Mouse (Mus musculus) left cerebral cortex, adult 2 months (tissue): ENCODE measurements around the gene Gpsm1. TPM values are rescaled to one million over a fixed set of nuclear protein-coding genes. Genes with fewer than 3 reads are reported as not detected.

Experiments
- DNase-seq, 2 experiments: peaks; one replicate each; pipeline ENCODE4 v3.0.0; 2021 to 2022; ENCODE audit warnings: low spot score in 2 of 2, mixed read lengths in 1 of 2; ENCODE audit errors: extremely low spot score in 1 of 2
- H3K27ac ChIP-seq: fragments of 200-600 bp; 2 replicates; pipeline ENCODE4 v1.8.1; 2022
- H3K4me3 ChIP-seq: fragments of 200-600 bp; 2 replicates; pipeline ENCODE4 v1.8.1; 2022
- CTCF ChIP-seq: fragments of 200-600 bp; IDR thresholded peaks from 2 replicates; pipeline ENCODE4 v1.8.1; 2022; ENCODE audit warnings: antibody characterized with exemption, mild to moderate bottlenecking, moderate library complexity
- intact Hi-C: fragments of 180-260 bp; cut with DNase I; formaldehyde crosslinking; loops from one replicate; pipeline ENCODE4 v1.15.1; 2025
- total RNA-seq, 2 experiments: library from RNA; stranded (reverse); gene quantifications; 2 replicates each; pipeline ENCODE4 v1.2.3; 2021

Gpsm1 gene
- total RNA-seq, 2 experiments from 2014 or later, result 51.5 to 55.9 TPM

- peak; percentile 73 to 75 for DNase-seq
- no peak; the same call in 1 of the 2 replicates for TF ChIP-seq CTCF
- Histone ChIP-seq H3K27ac (peak overlapping the region; percentile 36), H3K4me3 (no peak overlapping the region)
- intact Hi-C loops, result no loop called here
Observed at GRCm38 (mm10) chr2:26298208-26298855, 17.0 kb upstream of the Gpsm1 start.

- H3K4me3 ChIP-seq, result no peak overlapping the region
- no peak for TF ChIP-seq CTCF
- no peak for DNase-seq
- H3K27ac ChIP-seq, result peak overlapping the region; percentile 36
- intact Hi-C loops, result no loop called here
Observed at GRCm38 (mm10) chr2:26298856-26299230, 16.5 kb upstream of the Gpsm1 start.

GRCm38 (mm10) chr2:26299336-26299735 lies 16.0 kb upstream of the Gpsm1 start:
- no peak for TF ChIP-seq CTCF
- intact Hi-C loops, result no loop called here
- Histone ChIP-seq H3K27ac (peak overlapping the region; percentile 36), H3K4me3 (no peak overlapping the region)
- DNase-seq, result no peak

GRCm38 (mm10) chr2:26300161-26300807 lies 15.0 kb upstream of the Gpsm1 start:
- Histone ChIP-seq H3K4me3 (no peak overlapping the region), H3K27ac (peak overlapping the region; percentile 36)
- no peak for TF ChIP-seq CTCF
- intact Hi-C loops, result loop anchor here (1.0 to 5.0 kb wide), 3 partner anchors 52 to 267 kb away; partner anchors contain the start of genes Dnlz and Snapc4
- no peak for DNase-seq

- intact Hi-C loops, result loop anchor here (1.0 to 5.0 kb wide), 3 partner anchors 52 to 267 kb away; partner anchors contain the start of genes Dnlz and Snapc4
- Histone ChIP-seq H3K27ac (peak overlapping the region; percentile 34), H3K4me3 (no peak overlapping the region)
- peak; percentile 85 to 88 for DNase-seq
- TF ChIP-seq CTCF, result peak; percentile 91
Observed at GRCm38 (mm10) chr2:26300808-26301174, 14.5 kb upstream of the Gpsm1 start.

- Histone ChIP-seq H3K27ac (no peak overlapping the region), H3K4me3 (no peak overlapping the region)
- intact Hi-C loops, result loop anchor here (5.0 kb wide), 1 partner anchor 265 kb away; no protein-coding TSS in a partner anchor
- DNase-seq, result no peak
- no peak for TF ChIP-seq CTCF
Observed at GRCm38 (mm10) chr2:26302005-26302503, 13.3 kb upstream of the Gpsm1 start.

- TF ChIP-seq CTCF, result no peak
- Histone ChIP-seq H3K27ac (no peak overlapping the region), H3K4me3 (no peak overlapping the region)
- intact Hi-C loops, result loop anchor here (5.0 kb wide), 1 partner anchor 263 kb away; no protein-coding TSS in a partner anchor
- no peak for DNase-seq
Observed at GRCm38 (mm10) chr2:26304711-26305110, 10.6 kb upstream of the Gpsm1 start.

- DNase-seq, result no peak
Observed at GRCm38 (mm10) chr2:26305555-26305954, 9.8 kb upstream of the Gpsm1 start.

GRCm38 (mm10) chr2:26306702-26307101 lies 8.6 kb upstream of the Gpsm1 start:
- DNase-seq, result no peak
- no peak for TF ChIP-seq CTCF
- Histone ChIP-seq H3K27ac (no peak overlapping the region), H3K4me3 (no peak overlapping the region)
- intact Hi-C loops, result no loop called here

More at GRCm38 (mm10) chr2:26305555-26305954, 9.8 kb upstream of the Gpsm1 start:
- Histone ChIP-seq H3K4me3 (no peak overlapping the region), H3K27ac (no peak overlapping the region)
- no peak for TF ChIP-seq CTCF
- intact Hi-C loops, result no loop called here

GRCm38 (mm10) chr2:26309739-26310138 lies 5.6 kb upstream of the Gpsm1 start:
- no peak overlapping the region for H3K27ac ChIP-seq
- no peak for DNase-seq
- intact Hi-C loops, result no loop called here
- no peak overlapping the region for H3K4me3 ChIP-seq
- TF ChIP-seq CTCF, result no peak

GRCm38 (mm10) chr2:26311936-26312335 lies 3.4 kb upstream of the Gpsm1 start:
- Histone ChIP-seq H3K4me3 (no peak overlapping the region), H3K27ac (no peak overlapping the region)
- no peak for DNase-seq
- no peak for TF ChIP-seq CTCF
- intact Hi-C loops, result no loop called here

GRCm38 (mm10) chr2:26312812-26313211 lies 2.5 kb upstream of the Gpsm1 start:
- TF ChIP-seq CTCF, result no peak
- DNase-seq, result no peak
- H3K4me3 ChIP-seq, result no peak overlapping the region
- intact Hi-C loops, result no loop called here
- H3K27ac ChIP-seq, result no peak overlapping the region
